Mouse (Mus musculus): ENCODE measurements around the gene Desi1.

DNA sequence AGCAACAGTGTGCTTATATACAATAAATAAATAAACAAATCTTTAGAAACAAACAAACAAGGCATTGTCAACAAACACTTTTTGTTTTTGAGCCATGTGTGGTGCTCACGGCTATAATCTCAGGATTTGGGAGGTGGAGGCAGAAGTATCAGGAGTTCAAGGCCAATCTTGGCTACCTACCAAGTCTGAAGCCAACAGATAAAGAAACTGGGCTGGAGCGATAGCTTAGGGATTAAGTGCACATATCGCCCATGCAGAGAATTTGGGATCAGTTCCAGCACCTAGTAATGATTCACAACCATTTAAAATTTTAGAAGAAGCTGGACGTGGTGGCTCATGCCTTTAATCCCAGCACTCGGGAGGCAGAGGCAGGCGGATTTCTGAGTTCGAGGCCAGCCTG is 39.8 kb upstream of the Desi1 start:
- TF ChIP-seq CTCF (IDR thresholded peaks at IDR 0.05; ENCODE audit: borderline replicate concordance, control insufficient read depth, extremely low read depth, insufficient read depth, low read length, poor library complexity) (no peak), POLR2A (IDR thresholded peaks at IDR 0.05; ENCODE audit: control insufficient read depth, extremely low read depth, insufficient read depth, low read length, poor library complexity) (no peak)

Measured in thymus, adult 2 months (tissue).